Mouse (Mus musculus) E14TG2a.4 (cell line): ENCODE results near the gene Nkd1.

ENCODE experiments used
- CTCF ChIP-seq: conservative IDR thresholded peaks from 2 replicates; pipeline ENCODE4 v1.5.1; 2014; ENCODE audit warnings: low read length
- NANOG ChIP-seq: IDR thresholded peaks from 2 replicates; pipeline ENCODE4 v1.6.1; 2014; ENCODE audit warnings: borderline replicate concordance, low read length, mixed read lengths

DNA sequence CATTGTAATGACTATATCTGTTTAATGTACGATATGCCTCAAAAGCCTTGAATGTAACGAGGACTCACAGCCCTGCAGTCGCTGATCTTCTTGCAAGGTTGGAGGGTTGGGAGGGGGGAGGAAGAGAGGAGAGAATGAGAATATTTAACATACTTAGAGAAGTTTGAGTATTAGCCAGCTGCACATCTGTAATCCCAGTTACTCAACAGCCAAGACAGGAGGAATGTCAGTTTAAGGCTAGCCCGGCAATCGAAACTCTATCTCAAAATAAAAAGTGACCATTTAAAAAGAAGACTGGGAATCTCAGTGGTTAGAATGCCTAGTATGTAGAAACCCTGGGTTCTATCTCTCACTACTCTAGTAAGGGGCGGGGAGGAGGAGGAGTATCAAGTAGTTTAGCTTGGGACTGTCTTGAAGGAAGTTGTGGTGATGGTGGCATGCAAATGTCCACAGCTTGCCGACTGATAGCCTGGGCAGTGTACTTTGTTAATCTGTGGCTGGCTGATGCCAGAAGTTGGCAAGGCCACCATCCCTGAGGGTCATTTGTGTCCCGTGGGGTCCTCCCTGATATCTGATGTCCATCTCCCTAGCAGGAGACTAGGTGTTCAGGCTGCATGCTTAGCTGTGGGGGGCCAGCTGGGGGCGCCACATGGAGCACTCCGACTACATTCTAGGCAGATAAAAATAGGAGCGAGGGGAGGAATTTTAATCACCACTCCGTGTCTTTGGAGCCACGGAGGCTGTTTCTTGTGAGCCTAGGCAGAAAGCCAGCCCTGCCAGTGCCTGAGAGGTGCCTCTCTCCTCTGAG lies 46.4 kb downstream of the Nkd1 start:
- no peak for TF ChIP-seq CTCF
- TF ChIP-seq NANOG = no peak
